Mouse (Mus musculus) liver, embryonic 16.5 days (tissue): ENCODE measurements around the gene Terb1. TPM values are rescaled to one million over a fixed set of nuclear protein-coding genes. Genes with fewer than 3 reads are reported as not detected.

ENCODE experiments used
- ATAC-seq: fragments of 200-750 bp; cut with Nextera tagmentation; 2 replicates; pipeline ENCODE4 v1.8.0; 2017; ENCODE audit warnings: low read depth, mild to moderate bottlenecking, moderate number of reproducible peaks, moderate library complexity
- H3K27ac ChIP-seq: fragments of 300-500 bp; sonication (generic); 2 replicates; pipeline ENCODE4 v1.5.1; 2014; ENCODE audit warnings: mild to moderate bottlenecking, low read length
- H3K27me3 ChIP-seq: fragments of 300-500 bp; sonication (generic); 2 replicates; pipeline ENCODE4 v1.6.1; 2014; ENCODE audit warnings: low read depth, low read length, mixed read lengths; ENCODE audit not compliant: control insufficient read depth, insufficient read depth
- H3K36me3 ChIP-seq: fragments of 300-500 bp; sonication (generic); 2 replicates; pipeline ENCODE4 v1.6.1; 2014; ENCODE audit warnings: mild to moderate bottlenecking; ENCODE audit not compliant: control insufficient read depth, insufficient read depth
- H3K4me1 ChIP-seq: fragments of 300-500 bp; sonication (generic); 2 replicates; pipeline ENCODE4 v1.6.1; 2014; ENCODE audit warnings: low read depth, low read length, mixed read lengths; ENCODE audit not compliant: control insufficient read depth
- H3K4me2 ChIP-seq: fragments of 300-500 bp; sonication (generic); 2 replicates; pipeline ENCODE4 v1.6.1; 2014; ENCODE audit warnings: low read depth, low read length, mixed read lengths
- H3K4me3 ChIP-seq: fragments of 300-500 bp; sonication (generic); 2 replicates; pipeline ENCODE4 v1.5.1; 2014; ENCODE audit warnings: low read depth, mild to moderate bottlenecking, low read length
- H3K9ac ChIP-seq: fragments of 300-500 bp; sonication (generic); 2 replicates; pipeline ENCODE4 v1.6.1; 2014; ENCODE audit warnings: low read depth, low read length
- H3K9me3 ChIP-seq: fragments of 300-500 bp; sonication (generic); replicated peaks from 2 replicates; pipeline ENCODE4 v1.6.1; 2016; ENCODE audit warnings: low read length; ENCODE audit not compliant: control insufficient read depth
- WGBS: fragments of 180-500 bp; shearing (Covaris S2); extraction: QIAGEN DNeasy Blood & Tissue Kit; methylation state at CpG from one replicate; pipeline ENCODE4 v1.1.7; 2014; ENCODE audit not compliant: insufficient replicate concordance; 5-methylcytosine and 5-hydroxymethylcytosine counted together
- polyA plus RNA-seq: library from polyadenylated mRNA; unstranded; fragments of >200 nt; fragmentation: Nextera tagmentation; extraction: Ambion mirVana; gene quantifications from 2 replicates; pipeline ENCODE4 v1.2.1, GENCODE M21; 2015

Gene Terb1
- polyA plus RNA-seq = 0.02 and 0.08 TPM in 2 replicates

- ATAC-seq = peak; percentile 54
- peaks cover 5% of the 10 kb centered on the region for H3K4me1 ChIP-seq
- H3K4me3 ChIP-seq = peak within 1 kb of the TSS; percentile 58
- peak within 1 kb of the TSS; percentile 55 for H3K9ac ChIP-seq
- 5% methylated on average over 64 of the region's 64 CpGs for WGBS
- H3K36me3 ChIP-seq = no peaks in the 10 kb centered on the region
- H3K27me3 ChIP-seq = no peaks in the 10 kb centered on the region
- H3K4me2 ChIP-seq = peak within 1 kb of the TSS; percentile 83
- H3K9me3 ChIP-seq = no peaks in the 10 kb centered on the region
- no peak within 1 kb of the TSS for H3K27ac ChIP-seq
Measured at GRCm38 (mm10) chr8:104509061-104510006, at the start of gene Terb1. TSS of gene Terb1 (minus strand) at chr8:104509910.

GRCm38 (mm10) chr8:104557226-104557625 lies 47.5 kb upstream of the Terb1 start:
- Histone ChIP-seq H3K9me3 (no peaks in the 10 kb centered on the region), H3K27ac (no peak overlapping the region), H3K36me3 (no peaks in the 10 kb centered on the region), H3K4me2 (no peak overlapping the region), H3K27me3 (no peaks in the 10 kb centered on the region), H3K4me1 (no peaks in the 10 kb centered on the region), H3K9ac (no peak overlapping the region), H3K4me3 (no peak overlapping the region)
- peak; percentile 27; the same call in 1 of the 2 replicates for ATAC-seq
- 55% methylated on average over 7 of the region's 7 CpGs for whole genome bisulfite sequencing

DNA sequence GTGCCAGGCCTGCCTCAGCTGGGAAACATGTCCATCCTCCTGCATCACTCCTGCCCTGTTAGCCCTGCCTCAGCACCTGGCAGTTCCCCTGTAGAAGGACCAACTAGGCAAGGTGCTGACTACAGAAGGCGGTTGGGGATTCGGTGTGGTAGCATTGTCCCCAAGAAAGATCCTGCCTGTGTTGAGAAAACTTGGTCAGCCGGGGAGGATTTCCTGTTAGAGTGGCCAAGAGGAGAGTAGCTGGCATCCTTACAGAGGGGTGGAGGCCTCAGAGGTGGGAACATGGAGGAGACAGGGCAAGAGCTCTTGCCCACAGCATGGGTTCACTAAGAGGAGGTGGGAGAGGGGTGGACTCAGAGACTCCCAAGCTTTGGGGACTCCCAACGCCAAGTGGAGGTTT lies 45.5 kb upstream of the Terb1 start:
- ATAC-seq = no peak
- no peak overlapping the region for H3K4me2 ChIP-seq
- 65% methylated on average over 4 of the region's 4 CpGs for WGBS

DNA sequence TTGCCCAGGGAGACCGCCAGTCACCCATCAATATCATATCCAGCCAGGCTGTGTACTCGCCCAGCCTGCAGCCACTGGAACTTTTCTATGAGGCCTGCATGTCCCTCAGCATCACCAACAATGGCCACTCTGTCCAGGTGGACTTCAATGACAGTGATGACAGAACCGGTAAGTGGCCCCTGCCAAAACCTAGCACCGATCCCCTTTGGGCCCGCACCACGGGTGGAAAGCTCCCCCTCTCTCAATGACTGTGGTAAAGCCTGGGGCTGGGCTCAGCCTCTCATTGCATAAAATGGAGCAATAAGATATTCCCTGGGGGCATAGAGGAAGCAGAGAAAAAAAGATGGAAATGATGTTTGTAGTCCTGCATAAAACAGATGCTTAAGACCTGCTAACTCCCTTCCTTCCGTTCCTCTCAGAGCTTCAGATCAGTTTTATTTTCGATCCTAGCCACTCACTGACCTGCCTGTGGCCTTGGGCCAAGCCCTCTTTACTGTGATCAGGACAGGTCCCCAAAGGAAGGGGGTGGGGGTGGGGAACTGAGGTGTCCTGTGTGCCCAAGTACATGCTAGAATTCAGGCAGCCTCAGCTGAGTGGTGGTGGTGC lies 33.8 kb upstream of the Terb1 start:
- Histone ChIP-seq H3K27ac (no peak overlapping the region), H3K4me2 (no peak overlapping the region), H3K9ac (no peak overlapping the region), H3K4me1 (peaks cover 7% of the 10 kb centered on the region; the same call in 1 of the 2 replicates), H3K4me3 (no peak overlapping the region), H3K9me3 (no peaks in the 10 kb centered on the region), H3K27me3 (peaks cover 45% of the 10 kb centered on the region), H3K36me3 (no peaks in the 10 kb centered on the region)
- WGBS = 72% methylated on average over 8 of the region's 8 CpGs
- ATAC-seq = no peak

More for the DNA sequence above, 45.5 kb upstream of the Terb1 start:
- Histone ChIP-seq H3K9ac (no peak overlapping the region), H3K4me3 (no peak overlapping the region), H3K4me1 (no peaks in the 10 kb centered on the region), H3K36me3 (no peaks in the 10 kb centered on the region), H3K9me3 (no peaks in the 10 kb centered on the region), H3K27me3 (no peaks in the 10 kb centered on the region), H3K27ac (no peak overlapping the region)

DNA sequence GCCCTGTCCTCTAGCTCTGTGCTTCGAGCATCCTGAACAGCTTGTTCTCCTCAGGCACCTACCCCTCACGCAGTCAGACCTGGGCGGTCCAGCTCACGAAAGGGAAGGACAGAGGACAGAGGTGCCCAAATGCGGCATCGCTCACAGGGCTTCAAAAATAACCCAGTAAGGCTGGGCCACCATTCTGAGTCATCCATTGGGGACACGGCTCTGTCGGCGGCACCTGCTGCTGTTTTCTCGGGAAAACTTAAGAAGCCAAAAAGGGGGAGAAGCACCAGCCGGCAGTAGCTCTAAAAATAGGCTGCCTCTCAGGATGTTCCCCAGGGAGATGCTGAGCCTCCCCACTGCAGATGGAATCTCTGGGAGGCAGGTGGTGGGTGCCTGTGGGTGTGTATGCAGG lies 32.5 kb upstream of the Terb1 start:
- Histone ChIP-seq H3K4me1 (peaks cover 7% of the 10 kb centered on the region; the same call in 1 of the 2 replicates), H3K27me3 (peaks cover 45% of the 10 kb centered on the region), H3K27ac (no peak overlapping the region), H3K9me3 (no peaks in the 10 kb centered on the region), H3K4me2 (no peak overlapping the region), H3K9ac (no peak overlapping the region), H3K36me3 (no peaks in the 10 kb centered on the region), H3K4me3 (no peak overlapping the region)
- WGBS = 13% methylated on average over 11 of the region's 11 CpGs
- ATAC-seq = no peak

DNA sequence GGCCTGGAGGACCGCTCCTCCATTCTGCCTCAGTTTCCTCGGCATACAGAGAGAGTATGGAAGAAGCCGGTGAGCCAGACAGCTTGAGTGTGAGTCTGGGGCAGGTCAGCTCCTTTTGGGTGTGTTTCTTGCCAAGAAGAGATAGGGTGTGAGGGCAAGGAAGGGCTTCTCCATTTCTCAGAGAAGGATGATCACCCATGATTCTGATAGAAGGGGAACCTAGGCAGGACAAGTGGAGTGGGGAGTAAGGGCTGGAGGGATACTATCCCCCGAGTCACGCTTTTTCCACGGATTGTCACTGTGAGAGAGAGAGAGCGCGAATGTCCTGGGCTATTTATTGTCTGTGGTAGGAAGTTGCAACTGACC lies 31.8 kb upstream of the Terb1 start:
- Histone ChIP-seq H3K27ac (no peak overlapping the region), H3K9me3 (no peaks in the 10 kb centered on the region), H3K4me2 (peak overlapping the region; percentile 75), H3K4me1 (peaks cover 7% of the 10 kb centered on the region; the same call in 1 of the 2 replicates), H3K27me3 (peaks cover 45% of the 10 kb centered on the region), H3K4me3 (peak overlapping the region; percentile 55), H3K36me3 (no peaks in the 10 kb centered on the region), H3K9ac (0 out of 2 replicates have a peak overlapping the region, but pooled peaks have one; percentile 28)
- 6% methylated on average over 8 of the region's 8 CpGs for WGBS
- ATAC-seq = no peak

DNA sequence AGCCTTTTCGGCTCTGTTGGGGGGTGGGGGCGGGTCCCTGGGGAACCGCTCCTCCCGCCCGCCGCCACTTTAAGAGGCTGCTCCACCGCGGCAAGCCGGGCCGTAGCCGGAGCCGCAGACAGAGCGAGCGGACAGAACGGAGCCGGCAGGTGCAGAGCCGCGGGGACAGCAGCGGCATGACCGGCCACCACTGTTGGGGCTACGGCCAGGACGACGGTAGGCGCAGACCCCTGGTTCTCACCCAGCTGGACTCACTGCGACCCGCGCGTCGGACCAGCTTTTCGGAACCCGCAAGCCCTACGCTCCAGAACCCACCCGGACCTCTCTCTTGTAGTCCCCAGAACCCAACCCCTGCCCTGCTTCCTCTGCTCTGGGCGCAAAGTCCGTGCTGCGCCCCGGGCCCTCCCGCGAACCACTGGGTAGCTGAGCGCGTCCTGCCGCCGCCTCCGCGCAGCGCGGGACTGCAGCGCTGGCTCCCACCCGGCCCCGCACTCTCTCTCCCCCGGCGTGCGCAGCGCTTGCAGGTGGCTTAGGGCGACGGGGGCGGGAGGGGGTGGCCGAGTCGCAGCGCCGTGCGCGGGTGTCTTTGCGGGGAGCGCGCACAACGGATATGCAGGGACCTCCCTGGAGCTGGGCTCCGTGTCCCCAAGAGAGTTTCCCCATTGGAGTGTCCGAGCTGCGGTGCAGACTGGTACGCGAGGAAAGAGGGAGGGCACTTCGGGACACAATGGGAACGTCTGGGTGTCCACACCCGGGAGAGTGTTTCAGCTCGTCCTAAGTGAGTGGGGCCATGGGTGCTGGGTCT lies 31.2 kb upstream of the Terb1 start:
- no peak overlapping the region for H3K27ac ChIP-seq
- peaks cover 45% of the 10 kb centered on the region for H3K27me3 ChIP-seq
- 0 out of 2 replicates have a peak overlapping the region, but pooled peaks have one; percentile 28 for H3K9ac ChIP-seq
- peak overlapping the region; percentile 55 for H3K4me3 ChIP-seq
- ATAC-seq = peak; percentile 44
- peak overlapping the region; percentile 75 for H3K4me2 ChIP-seq
- H3K36me3 ChIP-seq = no peaks in the 10 kb centered on the region
- 1% methylated on average over 76 of the region's 76 CpGs for WGBS
- peaks cover 8% of the 10 kb centered on the region; the same call in 1 of the 2 replicates for H3K4me1 ChIP-seq
- no peaks in the 10 kb centered on the region for H3K9me3 ChIP-seq

- Histone ChIP-seq H3K36me3 (no peaks in the 10 kb centered on the region), H3K4me1 (peaks cover 15% of the 10 kb centered on the region), H3K27ac (no peak overlapping the region), H3K27me3 (peaks cover 45% of the 10 kb centered on the region), H3K9ac (no peak overlapping the region), H3K4me3 (no peak overlapping the region), H3K9me3 (no peaks in the 10 kb centered on the region), H3K4me2 (peak overlapping the region; percentile 75)
- no peak for ATAC-seq
- 27% methylated on average over 7 of the region's 7 CpGs for WGBS
Measured at GRCm38 (mm10) chr8:104540238-104540637, 30.5 kb upstream of the Terb1 start.
